Mouse (Mus musculus): ENCODE data around the gene Ddx54. TPM values are rescaled to one million over a fixed set of nuclear protein-coding genes. Genes with fewer than 3 reads are reported as not detected.

The Ddx54 gene
- polyA plus RNA-seq, 1 experiment from 2014 or later, result 52.2 TPM

DNA sequence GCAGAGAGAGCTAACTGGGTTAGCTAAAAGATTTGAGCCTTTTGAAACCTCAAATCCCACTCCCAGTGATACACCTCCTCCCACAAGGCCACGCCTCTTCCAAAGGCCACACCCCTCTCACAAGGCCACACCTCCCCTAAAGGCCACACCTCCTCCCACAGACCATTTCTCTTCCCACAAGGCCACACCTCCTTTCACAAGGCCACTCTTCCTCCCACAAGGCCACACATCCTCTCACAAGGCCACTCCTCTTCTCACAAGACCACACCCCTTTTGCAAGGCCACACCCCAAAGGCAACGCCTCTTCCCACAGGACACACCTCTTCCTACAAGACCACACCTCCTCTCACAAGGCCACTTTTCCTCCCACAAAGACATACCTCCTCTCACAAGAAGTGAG, 65.0 kb downstream of the Ddx54 start:
- 31% methylated on average over 2 of the region's 2 CpGs for WGBS
- Histone ChIP-seq H3K4me1 (peaks cover 37% of the 10 kb centered on the region), H3K4me2 (no peak overlapping the region), H3K9ac (no peak overlapping the region), H3K27me3 (peaks cover 13% of the 10 kb centered on the region; the same call in 1 of the 2 replicates), H3K27ac (no peak overlapping the region), H3K4me3 (replicated peaks) (no peak overlapping the region), H3K9me3 (replicated peaks) (no peaks in the 10 kb centered on the region), H3K36me3 (no peaks in the 10 kb centered on the region)
- no peak for ATAC-seq (replicated peaks; ENCODE audit: low FRiP score)

Other genes with a start within 250 kb of the Ddx54 start
- not detected in 2 replicates for gene Lhx5, start 181.0 kb upstream of the Ddx54 start, polyA plus RNA-seq (2015; fragmentation: Nextera tagmentation; extraction: Ambion mirVana)
- 11.2 and 14.4 TPM in 2 replicates for gene Sdsl, start 139.9 kb upstream of the Ddx54 start, polyA plus RNA-seq (2015; fragmentation: Nextera tagmentation; extraction: Ambion mirVana)
- gene Sds, start 136.2 kb upstream of the Ddx54 start, polyA plus RNA-seq (2015; fragmentation: Nextera tagmentation; extraction: Ambion mirVana), result not detected in 2 replicates
- gene Plbd2, start 109.1 kb upstream of the Ddx54 start, polyA plus RNA-seq (2015; fragmentation: Nextera tagmentation; extraction: Ambion mirVana), result 50.8 and 60.0 TPM in 2 replicates
- gene Slc8b1, start 101.6 kb upstream of the Ddx54 start, polyA plus RNA-seq (2015; fragmentation: Nextera tagmentation; extraction: Ambion mirVana), result 9.4 and 9.7 TPM in 2 replicates
- gene Tpcn1, start 24.1 kb upstream of the Ddx54 start, polyA plus RNA-seq (2015; fragmentation: Nextera tagmentation; extraction: Ambion mirVana), result 32.9 and 36.0 TPM in 2 replicates
- 0.82 and 0.90 TPM in 2 replicates for gene Iqcd, start 23.7 kb upstream of the Ddx54 start, polyA plus RNA-seq (2015; fragmentation: Nextera tagmentation; extraction: Ambion mirVana)
- 15.3 and 16.1 TPM in 2 replicates for gene Rita1, start 150 bp upstream of the Ddx54 start, polyA plus RNA-seq (2015; fragmentation: Nextera tagmentation; extraction: Ambion mirVana)
- not detected in 2 replicates for gene Cfap73, start 21.5 kb downstream of the Ddx54 start, polyA plus RNA-seq (2015; fragmentation: Nextera tagmentation; extraction: Ambion mirVana)
- gene Rasal1, start 36.1 kb downstream of the Ddx54 start, polyA plus RNA-seq (2015; fragmentation: Nextera tagmentation; extraction: Ambion mirVana), result 0.58 and 0.89 TPM in 2 replicates
- 7.5 and 8.5 TPM in 2 replicates for gene Dtx1, start 99.2 kb downstream of the Ddx54 start, polyA plus RNA-seq (2015; fragmentation: Nextera tagmentation; extraction: Ambion mirVana)
- gene Oas2, start 137.1 kb downstream of the Ddx54 start, polyA plus RNA-seq (2015; fragmentation: Nextera tagmentation; extraction: Ambion mirVana), result 0.36 and 0.50 TPM in 2 replicates
- 0.15 and 0.18 TPM in 2 replicates for gene Oas3, start 164.9 kb downstream of the Ddx54 start, polyA plus RNA-seq (2015; fragmentation: Nextera tagmentation; extraction: Ambion mirVana)
- not detected in 2 replicates for gene Oas1e, start 182.8 kb downstream of the Ddx54 start, polyA plus RNA-seq (2015; fragmentation: Nextera tagmentation; extraction: Ambion mirVana)
- 0.27 and 0.49 TPM in 2 replicates for gene Oas1c, start 199.8 kb downstream of the Ddx54 start, polyA plus RNA-seq (2015; fragmentation: Nextera tagmentation; extraction: Ambion mirVana)
- gene Oas1f, start 234.6 kb downstream of the Ddx54 start, polyA plus RNA-seq (2015; fragmentation: Nextera tagmentation; extraction: Ambion mirVana), result 0.10 TPM in 1 of 2 replicates, not detected in the other
- gene Oas1h, start 248.7 kb downstream of the Ddx54 start, polyA plus RNA-seq (2015; fragmentation: Nextera tagmentation; extraction: Ambion mirVana), result not detected in 2 replicates

Data from kidney, embryonic 15.5 days (tissue).